Mouse (Mus musculus) neural tube, embryonic 11.5 days (tissue): ENCODE measurements around the gene Zup1. TPM values are rescaled to one million over a fixed set of nuclear protein-coding genes. Genes with fewer than 3 reads are reported as not detected.
"Not testable (repeated sequence)": the region's sequence is repeated elsewhere in the genome, so short reads cannot be mapped to it uniquely, and the experiment has no call there.

Experiments used
- ATAC-seq: fragments of 200-750 bp; cut with Nextera tagmentation; 2 replicates; pipeline ENCODE4 v1.8.0; 2017; ENCODE audit warnings: moderate number of reproducible peaks, mild to moderate bottlenecking, moderate TSS enrichment, moderate library complexity; ENCODE audit not compliant: insufficient read depth, low FRiP score, low TSS enrichment
- DNase-seq: peaks from one replicate; pipeline ENCODE4 v3.0.0-alpha.2; 2015; ENCODE audit warnings: low spot score
- H3K27ac ChIP-seq: fragments of 300-500 bp; sonication (generic); 2 replicates; pipeline ENCODE4 v1.5.1; 2014; ENCODE audit warnings: low read depth, mild to moderate bottlenecking, low read length
- H3K27me3 ChIP-seq: fragments of 300-500 bp; sonication (generic); 2 replicates; pipeline ENCODE4 v1.6.1; 2014; ENCODE audit warnings: mild to moderate bottlenecking, low read length, mixed read lengths; ENCODE audit not compliant: control insufficient read depth, insufficient read depth
- H3K36me3 ChIP-seq: fragments of 300-500 bp; sonication (generic); 2 replicates; pipeline ENCODE4 v1.6.1; 2014; ENCODE audit warnings: mild to moderate bottlenecking, low read length, moderate library complexity, mixed read lengths; ENCODE audit not compliant: control insufficient read depth, insufficient read depth
- H3K4me1 ChIP-seq: fragments of 300-500 bp; sonication (generic); 2 replicates; pipeline ENCODE4 v1.6.1; 2014; ENCODE audit warnings: low read length, mixed read lengths; ENCODE audit not compliant: control insufficient read depth, insufficient read depth
- H3K4me2 ChIP-seq: fragments of 300-500 bp; sonication (generic); 2 replicates; pipeline ENCODE4 v1.6.1; 2014; ENCODE audit warnings: low read depth, mild to moderate bottlenecking, moderate library complexity
- H3K4me3 ChIP-seq: fragments of 300-500 bp; sonication (generic); 2 replicates; pipeline ENCODE4 v1.5.1; 2014; ENCODE audit warnings: low read depth, low read length
- H3K9ac ChIP-seq: fragments of 300-500 bp; sonication (generic); 2 replicates; pipeline ENCODE4 v1.6.1; 2014; ENCODE audit warnings: mild to moderate bottlenecking, low read length
- H3K9me3 ChIP-seq: fragments of 300-500 bp; sonication (generic); 2 replicates; pipeline ENCODE4 v1.6.1; 2016; ENCODE audit warnings: low read length; ENCODE audit not compliant: control insufficient read depth
- WGBS: fragments of 180-500 bp; shearing (Covaris S2); extraction: QIAGEN DNeasy Blood & Tissue Kit; methylation state at CpG from one replicate; pipeline ENCODE4 v1.1.7; 2014; 5-methylcytosine and 5-hydroxymethylcytosine counted together
- polyA plus RNA-seq: library from polyadenylated mRNA; unstranded; fragments of >200 nt; fragmentation: Nextera tagmentation; extraction: Ambion mirVana; gene quantifications from 2 replicates; pipeline ENCODE4 v1.2.1, GENCODE M21; 2014

Gene Zup1
- polyA plus RNA-seq: 23.4 and 23.8 TPM in 2 replicates

GRCm38 (mm10) chr10:33950803-33951583, at the start of gene Zup1:
TSS of gene Zup1 (minus strand) at chr10:33951269.
- Histone ChIP-seq H3K27me3 (no peaks in the 10 kb centered on the region), H3K4me2 (peak within 1 kb of the TSS; percentile 46), H3K9ac (peak within 1 kb of the TSS; percentile 90), H3K4me3 (peak within 1 kb of the TSS; percentile 73), H3K27ac (0 out of 2 replicates have a peak within 1 kb of the TSS, but pooled peaks have one; percentile 42), H3K36me3 (no peaks in the 10 kb centered on the region), H3K9me3 (no peaks in the 10 kb centered on the region), H3K4me1 (peaks cover 6% of the 10 kb centered on the region; the same call in 1 of the 2 replicates)
- ATAC-seq (peak; percentile 93), DNase-seq (peak; percentile 85)
- 6% methylated on average over 42 of the region's 42 CpGs for WGBS

GRCm38 (mm10) chr10:33998397-33998796, 47.3 kb upstream of the Zup1 start:
- DNase-seq: no peak
- no peak overlapping the region for H3K4me3 ChIP-seq
- no peaks in the 10 kb centered on the region for H3K4me1 ChIP-seq
- ATAC-seq: no peak
- H3K27ac ChIP-seq: no peak overlapping the region
- H3K9me3 ChIP-seq: no peaks in the 10 kb centered on the region
- H3K27me3 ChIP-seq: no peaks in the 10 kb centered on the region
- peaks cover 6% of the 10 kb centered on the region for H3K36me3 ChIP-seq
- no peak overlapping the region for H3K4me2 ChIP-seq
- H3K9ac ChIP-seq: no peak overlapping the region

- H3K4me3 ChIP-seq, DNase-seq, H3K27ac ChIP-seq, H3K9ac ChIP-seq, H3K4me1 ChIP-seq, H3K9me3 ChIP-seq, H3K4me2 ChIP-seq, ATAC-seq, H3K27me3 ChIP-seq, H3K36me3 ChIP-seq: not testable (repeated sequence)
- 93% methylated on average over 6 of the region's 8 CpGs for WGBS
Observed at GRCm38 (mm10) chr10:33996686-33997085, 45.6 kb upstream of the Zup1 start.

- no peak overlapping the region for H3K27ac ChIP-seq
- H3K4me2 ChIP-seq: no peak overlapping the region
- no peak overlapping the region for H3K4me3 ChIP-seq
- no peaks in the 10 kb centered on the region for H3K4me1 ChIP-seq
- no peaks in the 10 kb centered on the region for H3K27me3 ChIP-seq
- 27% methylated on average over 4 of the region's 4 CpGs for WGBS
- ATAC-seq (peak; percentile 50), DNase-seq (peak; percentile 55)
- H3K9me3 ChIP-seq: no peaks in the 10 kb centered on the region
- no peak overlapping the region for H3K9ac ChIP-seq
- no peaks in the 10 kb centered on the region for H3K36me3 ChIP-seq
Observed at GRCm38 (mm10) chr10:33986771-33987170, 35.7 kb upstream of the Zup1 start.

- Histone ChIP-seq H3K4me3 (no peak overlapping the region), H3K4me2 (no peak overlapping the region), H3K9me3 (no peaks in the 10 kb centered on the region), H3K36me3 (no peaks in the 10 kb centered on the region), H3K4me1 (no peaks in the 10 kb centered on the region), H3K9ac (no peak overlapping the region), H3K27ac (no peak overlapping the region), H3K27me3 (no peaks in the 10 kb centered on the region)
- DNase-seq (no peak), ATAC-seq (no peak)
- WGBS: 93% methylated on average over 7 of the region's 7 CpGs
Observed at GRCm38 (mm10) chr10:33974781-33975494, 23.9 kb upstream of the Zup1 start.

- no peak overlapping the region for H3K4me2 ChIP-seq
- H3K9me3 ChIP-seq: no peaks in the 10 kb centered on the region
- H3K36me3 ChIP-seq: no peaks in the 10 kb centered on the region
- no peak overlapping the region for H3K9ac ChIP-seq
- H3K4me1 ChIP-seq: peaks cover 6% of the 10 kb centered on the region; the same call in 1 of the 2 replicates
- ATAC-seq (no peak), DNase-seq (no peak)
- no peaks in the 10 kb centered on the region for H3K27me3 ChIP-seq
- H3K4me3 ChIP-seq: no peak overlapping the region
- no peak overlapping the region for H3K27ac ChIP-seq
- 82% methylated on average over 3 of the region's 3 CpGs for WGBS
Observed at GRCm38 (mm10) chr10:33952509-33952908, 1.4 kb upstream of the Zup1 start.

- H3K4me3 ChIP-seq: no peak overlapping the region
- peaks cover 6% of the 10 kb centered on the region; the same call in 1 of the 2 replicates for H3K4me1 ChIP-seq
- 88% methylated on average over 2 of the region's 2 CpGs for WGBS
- H3K9ac ChIP-seq: no peak overlapping the region
- no peak overlapping the region for H3K4me2 ChIP-seq
- H3K27me3 ChIP-seq: no peaks in the 10 kb centered on the region
- no peak overlapping the region for H3K27ac ChIP-seq
- no peaks in the 10 kb centered on the region for H3K9me3 ChIP-seq
- no peak for DNase-seq
- H3K36me3 ChIP-seq: no peaks in the 10 kb centered on the region
- ATAC-seq: no peak
Observed at GRCm38 (mm10) chr10:33946336-33946735, 4.7 kb downstream of the Zup1 start.

GRCm38 (mm10) chr10:33945390-33945789, 5.7 kb downstream of the Zup1 start:
- no peak for ATAC-seq
- H3K36me3 ChIP-seq: no peaks in the 10 kb centered on the region
- 82% methylated on average over 3 of the region's 3 CpGs for WGBS

More at GRCm38 (mm10) chr10:33945390-33945789, 5.7 kb downstream of the Zup1 start:
- DNase-seq: no peak
- H3K27me3 ChIP-seq: no peaks in the 10 kb centered on the region
- no peak overlapping the region for H3K9ac ChIP-seq
- H3K9me3 ChIP-seq: no peaks in the 10 kb centered on the region
- no peak overlapping the region for H3K4me2 ChIP-seq
- H3K4me1 ChIP-seq: peaks cover 5% of the 10 kb centered on the region; the same call in 1 of the 2 replicates
- H3K4me3 ChIP-seq: no peak overlapping the region
- H3K27ac ChIP-seq: no peak overlapping the region
